Mouse (Mus musculus) layer of hippocampus, postnatal 25 days (tissue): ENCODE data around the gene H2-T22. TPM values are rescaled to one million over a fixed set of nuclear protein-coding genes. Genes with fewer than 3 reads are reported as not detected.

Source experiments
- DNase-seq, 2 experiments: peaks; one replicate each; pipeline ENCODE4 v3.0.0; 2022; ENCODE audit warnings: mixed read lengths in 2 of 2, low spot score in 1 of 2; ENCODE audit errors: extremely low spot score in 1 of 2
- total RNA-seq, 2 experiments: library from RNA; stranded (reverse); gene quantifications; 2 replicates each; pipeline ENCODE4 v1.2.3; 2021

Gene H2-T22
- total RNA-seq, 2 experiments from 2014 or later = 6.9 to 8.8 TPM

GRCm38 (mm10) chr17:36001121-36001897 lies 41.2 kb downstream of the H2-T22 start:
- no peak for DNase-seq

GRCm38 (mm10) chr17:36000349-36000748 lies 42.2 kb downstream of the H2-T22 start:
- DNase-seq = no peak

- DNase-seq = no peak
Measured at GRCm38 (mm10) chr17:35999356-35999755, 43.2 kb downstream of the H2-T22 start.

GRCm38 (mm10) chr17:35998545-35999305 lies 43.8 kb downstream of the H2-T22 start:
- no peak for DNase-seq

GRCm38 (mm10) chr17:35997713-35998510 lies 44.6 kb downstream of the H2-T22 start:
- DNase-seq = no peak

- DNase-seq = peak; percentile 84 to 99
Measured at GRCm38 (mm10) chr17:35996949-35997348, 45.6 kb downstream of the H2-T22 start.

- no peak for DNase-seq
Measured at GRCm38 (mm10) chr17:35994879-35995240, 47.7 kb downstream of the H2-T22 start.

GRCm38 (mm10) chr17:35994175-35994878 lies 48.2 kb downstream of the H2-T22 start:
- DNase-seq = peak; percentile 64 to 67

GRCm38 (mm10) chr17:35993675-35994074 lies 48.9 kb downstream of the H2-T22 start:
- peak; percentile 49 to 78 for DNase-seq

GRCm38 (mm10) chr17:35991781-35992180 lies 50.8 kb downstream of the H2-T22 start:
- no peak for DNase-seq

Other genes with a start within 250 kb of the H2-T22 start
- gene Ier3, start 221.1 kb downstream of the H2-T22 start, total RNA-seq = 1 to 10 TPM; 3.2 to 5.1 TPM
- 100 to 1,000 TPM; 122 to 132 TPM for gene Flot1, start 219.5 kb downstream of the H2-T22 start, total RNA-seq
- 100 to 1,000 TPM; 381 to 413 TPM for gene Tubb5, start 204.4 kb downstream of the H2-T22 start, total RNA-seq
- gene Mdc1, start 201.2 kb downstream of the H2-T22 start, total RNA-seq = 10 to 100 TPM; 12.1 to 16.5 TPM
- 1 to 10 TPM; 2.1 to 3.5 TPM for gene Nrm, start 181.4 kb downstream of the H2-T22 start, total RNA-seq
- 10 to 100 TPM in 1 of 2 experiments, 1 to 10 TPM in 1; 9.5 to 10.5 TPM for gene Ppp1r18, start 177.2 kb downstream of the H2-T22 start, total RNA-seq
- gene Dhx16, start 162.9 kb downstream of the H2-T22 start, total RNA-seq = 10 to 100 TPM; 25.5 to 29.9 TPM
- 10 to 100 TPM; 59.1 to 65.6 TPM for gene 2310061I04Rik, start 145.3 kb downstream of the H2-T22 start, total RNA-seq
- 10 to 100 TPM; 61.1 to 75.3 TPM for gene Atat1, start 132.7 kb downstream of the H2-T22 start, total RNA-seq
- gene Mrps18b, start 126.4 kb downstream of the H2-T22 start, total RNA-seq = 10 to 100 TPM; 34.4 to 35.9 TPM
- gene Ppp1r10, start 126.3 kb downstream of the H2-T22 start, total RNA-seq = 10 to 100 TPM; 69.9 to 81.9 TPM
- gene Abcf1, start 73.0 kb downstream of the H2-T22 start, total RNA-seq = 10 to 100 TPM; 70.3 to 80.6 TPM
- 100 to 1,000 TPM; 143 to 153 TPM for gene Gnl1, start 62.9 kb downstream of the H2-T22 start, total RNA-seq
- 10 to 100 TPM; 40.2 to 53.1 TPM for gene Prr3, start 62.5 kb downstream of the H2-T22 start, total RNA-seq
- gene H2-T24, start 22.2 kb downstream of the H2-T22 start, total RNA-seq = 1 to 10 TPM; 1.4 to 1.7 TPM
- 1 to 10 TPM; 3.9 to 4.8 TPM for gene H2-T23, start 9.9 kb downstream of the H2-T22 start, total RNA-seq
- not detected for gene Gm6034, start 214 bp upstream of the H2-T22 start, total RNA-seq
- 1 to 10 TPM; 1.1 to 1.2 TPM for gene Gm11127, start 15.6 kb upstream of the H2-T22 start, total RNA-seq
- gene Gm19684, start 78.9 kb upstream of the H2-T22 start, total RNA-seq = not detected
- not detected for gene Gm7030, start 86.7 kb upstream of the H2-T22 start, total RNA-seq
- gene Gm8909, start 125.8 kb upstream of the H2-T22 start, total RNA-seq = not detected
- not detected for gene H2-T3, start 147.5 kb upstream of the H2-T22 start, total RNA-seq
- 10 to 100 TPM; 41.6 to 50.0 TPM for gene Rpp21, start 215.3 kb upstream of the H2-T22 start, total RNA-seq
- 10 to 100 TPM; 17.6 to 22.0 TPM for gene Trim39, start 229.5 kb upstream of the H2-T22 start, total RNA-seq
- not detected for gene H2-M10.2, start 243.7 kb upstream of the H2-T22 start, total RNA-seq